Mouse (Mus musculus) CH12.LX (cell line): Measurements from ENCODE around the gene Mocs1. TPM values are rescaled to one million over a fixed set of nuclear protein-coding genes. Genes with fewer than 3 reads are reported as not detected.
A peak's percentile ranks its signal among the peaks of the same experiment; 100 is the strongest.

Experiments used
- DNase-seq: peaks from one replicate; pipeline ENCODE4 v3.0.0-alpha.2; 2013; ENCODE audit errors: extremely low read depth
- H3K27ac ChIP-seq: 2 replicates; pipeline ENCODE4 v1.5.1; 2012; ENCODE audit warnings: low read depth, mild to moderate bottlenecking, control low read depth, moderate library complexity; ENCODE audit not compliant: insufficient read depth
- H3K27me3 ChIP-seq: replicated peaks from 2 replicates; pipeline ENCODE3; 2012; ENCODE audit warnings: inconsistent platforms
- H3K36me3 ChIP-seq, 2 experiments: replicated peaks in 1 of 2; 2 replicates each; pipeline versions ENCODE3 to v1.6.1; 2012; ENCODE audit warnings: inconsistent platforms in 1 of 2, low read length in 1 of 2, mild to moderate bottlenecking in 1 of 2, mixed read lengths in 1 of 2, moderate library complexity in 1 of 2; ENCODE audit not compliant: control insufficient read depth in 1 of 2, insufficient read depth in 1 of 2
- H3K4me1 ChIP-seq, 2 experiments: 2 replicates each; pipeline ENCODE4 v1.6.1; 2012; ENCODE audit warnings: inconsistent platforms in 1 of 2, moderate library complexity in 1 of 2; ENCODE audit not compliant: insufficient read depth in 2 of 2, control insufficient read depth in 1 of 2
- H3K4me2 ChIP-seq: 2 replicates; pipeline ENCODE4 v1.6.1; 2012; ENCODE audit warnings: low read depth, mild to moderate bottlenecking, control low read depth; ENCODE audit not compliant: poor library complexity, insufficient read depth, severe bottlenecking
- H3K4me3 ChIP-seq, 3 experiments: fragments of 150-350 bp in 1 of 3; sonication (generic) in 1 of 3; replicated peaks in 1 of 3; 2 replicates each; pipeline versions ENCODE3 to v1.5.1; 2011 to 2012; ENCODE audit warnings: low read depth in 2 of 3, low read length in 2 of 3, mild to moderate bottlenecking in 2 of 3, moderate library complexity in 2 of 3, control low read depth in 1 of 3, improper control_type of control experiment in 1 of 3, inconsistent platforms in 1 of 3, mixed read lengths in 1 of 3; ENCODE audit not compliant: poor library complexity in 1 of 3
- H3K79me2 ChIP-seq: replicated peaks from 2 replicates; pipeline ENCODE4 v1.6.1; 2012; ENCODE audit warnings: mild to moderate bottlenecking, moderate library complexity; ENCODE audit not compliant: control insufficient read depth, poor library complexity, insufficient read depth, severe bottlenecking; ENCODE audit errors: extremely low read depth
- H3K9ac ChIP-seq: 2 replicates; pipeline ENCODE4 v1.6.1; 2012; ENCODE audit warnings: low read depth, mild to moderate bottlenecking, control low read depth, moderate library complexity; ENCODE audit not compliant: insufficient read depth
- H3K9me3 ChIP-seq: replicated peaks from 2 replicates; pipeline ENCODE3; 2012; ENCODE audit warnings: low read length, inconsistent platforms, mixed read lengths
- BHLHE40 ChIP-seq: IDR thresholded peaks from 2 replicates; pipeline ENCODE4 v1.6.1; 2011; ENCODE audit warnings: mild to moderate bottlenecking, low read depth, low read length, improper control_type of control experiment
- CHD2 ChIP-seq: IDR thresholded peaks from 2 replicates; pipeline ENCODE4 v1.6.1; 2011; ENCODE audit warnings: low read length, improper control_type of control experiment
- CTCF ChIP-seq, 2 experiments: IDR thresholded peaks in 1 of 2; conservative IDR thresholded peaks in 1 of 2; 2 replicates each; pipeline ENCODE4 v1.5.1; 2011 to 2012; ENCODE audit warnings: low read depth in 2 of 2, low read length in 2 of 2, improper control_type of control experiment in 1 of 2, inconsistent platforms in 1 of 2, mild to moderate bottlenecking in 1 of 2, moderate library complexity in 1 of 2
- ELF1 ChIP-seq: IDR thresholded peaks from 2 replicates; pipeline ENCODE4 v1.6.1; 2014; ENCODE audit warnings: low read depth, mild to moderate bottlenecking, inconsistent platforms, low read length, improper control_type of control experiment
- EP300 ChIP-seq: IDR thresholded peaks from 2 replicates; pipeline ENCODE4 v1.6.1; 2011; ENCODE audit warnings: low read length, improper control_type of control experiment
- JUN ChIP-seq: IDR thresholded peaks from 2 replicates; pipeline ENCODE4 v1.6.1; 2011; ENCODE audit warnings: low read depth, mild to moderate bottlenecking, low read length, improper control_type of control experiment, moderate library complexity; ENCODE audit not compliant: insufficient read depth
- MAFK ChIP-seq: IDR thresholded peaks from 2 replicates; pipeline ENCODE4 v1.6.1; 2011; ENCODE audit warnings: low read length, improper control_type of control experiment; ENCODE audit not compliant: insufficient replicate concordance
- MAX ChIP-seq: IDR thresholded peaks from 2 replicates; pipeline ENCODE4 v1.6.1; 2011; ENCODE audit warnings: low read length, improper control_type of control experiment
- MEF2A ChIP-seq: IDR thresholded peaks from 2 replicates; pipeline ENCODE4 v1.6.1; 2014; ENCODE audit warnings: low read depth, mild to moderate bottlenecking, inconsistent platforms, low read length, improper control_type of control experiment, borderline replicate concordance
- MXI1 ChIP-seq: IDR thresholded peaks from 2 replicates; pipeline ENCODE4 v1.6.1; 2011; ENCODE audit warnings: mild to moderate bottlenecking, low read depth, low read length, improper control_type of control experiment
- NELFE ChIP-seq: IDR thresholded peaks from 2 replicates; pipeline ENCODE4 v1.6.1; 2011; ENCODE audit warnings: low read depth, low read length, improper control_type of control experiment
- PAX5 ChIP-seq: IDR thresholded peaks from 2 replicates; pipeline ENCODE4 v1.6.1; 2012; ENCODE audit warnings: low read length, inconsistent platforms, mixed read lengths
- POLR2A ChIP-seq: IDR thresholded peaks from 2 replicates; pipeline ENCODE4 v1.6.1; 2011; ENCODE audit warnings: low read depth, mild to moderate bottlenecking, improper control_type of control experiment, low read length
- POLR2AphosphoS2 ChIP-seq: IDR thresholded peaks from 2 replicates; pipeline ENCODE4 v1.6.1; 2011; ENCODE audit warnings: low read depth, low read length, improper control_type of control experiment
- RAD21 ChIP-seq: IDR thresholded peaks from 2 replicates; pipeline ENCODE4 v1.6.1; 2011; ENCODE audit warnings: low read depth, mild to moderate bottlenecking, low read length, improper control_type of control experiment, moderate library complexity
- RCOR1 ChIP-seq: conservative IDR thresholded peaks from 2 replicates; pipeline ENCODE4 v1.6.1; 2012; ENCODE audit warnings: low read depth, mild to moderate bottlenecking, inconsistent platforms, low read length, improper control_type of control experiment
- SMC3 ChIP-seq: IDR thresholded peaks from 2 replicates; pipeline ENCODE4 v1.6.1; 2011; ENCODE audit warnings: low read depth, low read length, improper control_type of control experiment
- TCF12 ChIP-seq: IDR thresholded peaks from 2 replicates; pipeline ENCODE4 v1.6.1; 2014; ENCODE audit warnings: low read depth, mild to moderate bottlenecking, inconsistent platforms, low read length, improper control_type of control experiment
- USF1 ChIP-seq: IDR thresholded peaks from 2 replicates; pipeline ENCODE4 v1.6.1; 2014; ENCODE audit warnings: low read depth, mild to moderate bottlenecking, inconsistent platforms, low read length, improper control_type of control experiment
- ZC3H11A ChIP-seq: IDR thresholded peaks from 2 replicates; pipeline ENCODE4 v1.6.1; 2012; ENCODE audit warnings: low read depth, mild to moderate bottlenecking, inconsistent platforms, low read length, improper control_type of control experiment
- ZKSCAN1 ChIP-seq: IDR thresholded peaks from 2 replicates; pipeline ENCODE4 v1.6.1; 2012; ENCODE audit warnings: low read depth, inconsistent platforms, low read length, improper control_type of control experiment, borderline replicate concordance
- ZNF384 ChIP-seq: IDR thresholded peaks from 2 replicates; pipeline ENCODE4 v1.6.1; 2012; ENCODE audit warnings: low read depth, low read length, improper control_type of control experiment, inconsistent platforms
- dilution Hi-C: fragments of 300-500 bp; cut with MboI; formaldehyde crosslinking; loops from 2 replicates; pipeline ENCODE4 v1.14.3; 2020; ENCODE audit warnings: low sequenced_read_pairs; ENCODE audit not compliant: extremely low pct_unique_long_range_greater_than_20kb, extremely low pct_ligation_motif_present
- in situ Hi-C: fragments of 300-500 bp; cut with MboI; formaldehyde crosslinking; loops from 3 replicates; pipeline ENCODE4 v1.14.3; 2019; ENCODE audit warnings: low sequenced_read_pairs, low pct_ligation_motif_present, low pct_unique_long_range_greater_than_20kb, mixed read lengths
- polyA plus RNA-seq: library from polyadenylated mRNA; unstranded; fragments of >175 nt; gene quantifications from 2 replicates; pipeline ENCODE4 v1.2.1, GENCODE M21; 2012; ENCODE audit warnings: low read depth; ENCODE audit not compliant: insufficient read length
- total RNA-seq, 2 experiments: library from RNA; depleted of rRNA; stranded (reverse); fragments of 300-350 nt in 1 of 2; fragments of >200 nt in 1 of 2; gene quantifications; 2 replicates each; pipeline ENCODE4 v1.2.3; 2012 to 2014

The Mocs1 gene
- total and polyA plus RNA-seq, 3 experiments, result 3.7 to 8.8 (median 7.3) TPM

GRCm38 (mm10) chr17:49394836-49395235, 33.3 kb upstream of the Mocs1 start:
- dilution Hi-C loops, result no loop called here
- no peak overlapping the region for H3K9ac ChIP-seq
- H3K4me1 ChIP-seq, result no peaks in the 10 kb centered on the region
- no peak for DNase-seq
- no peaks in the 10 kb centered on the region for H3K9me3 ChIP-seq
- no peak overlapping the region for H3K27ac ChIP-seq
- no peak for TF ChIP-seq RCOR1
- no peak for TF ChIP-seq JUN
- no peak for TF ChIP-seq POLR2A
- TF ChIP-seq RAD21, result peak; percentile 39
- no peak for TF ChIP-seq PAX5
- TF ChIP-seq CTCF (conservative IDR thresholded peaks at IDR 0.05 in 1 of 2, IDR thresholded peaks at IDR 0.05 in 1 of 2; ENCODE audit: low read depth in 2 of 2, low read length in 2 of 2), result peak in 1 of 2 experiments; percentile 54; a peak in 2 of 4 replicates
- no peak for TF ChIP-seq ZKSCAN1
- TF ChIP-seq CHD2, result no peak
- no peak for TF ChIP-seq MAX
- no peak for TF ChIP-seq EP300
- no peak for TF ChIP-seq POLR2AphosphoS2
- no peak for TF ChIP-seq MEF2A
- TF ChIP-seq SMC3, result peak; percentile 27
- TF ChIP-seq, all 38 proteins: peak for 3
- in situ Hi-C loops, result no loop called here
- no peaks in the 10 kb centered on the region for H3K36me3 ChIP-seq
- no peaks in the 10 kb centered on the region for H3K79me2 ChIP-seq
- no peak overlapping the region for H3K4me2 ChIP-seq
- no peak overlapping the region for H3K4me3 ChIP-seq
- H3K27me3 ChIP-seq, result peaks cover 1% of the 10 kb centered on the region

DNA sequence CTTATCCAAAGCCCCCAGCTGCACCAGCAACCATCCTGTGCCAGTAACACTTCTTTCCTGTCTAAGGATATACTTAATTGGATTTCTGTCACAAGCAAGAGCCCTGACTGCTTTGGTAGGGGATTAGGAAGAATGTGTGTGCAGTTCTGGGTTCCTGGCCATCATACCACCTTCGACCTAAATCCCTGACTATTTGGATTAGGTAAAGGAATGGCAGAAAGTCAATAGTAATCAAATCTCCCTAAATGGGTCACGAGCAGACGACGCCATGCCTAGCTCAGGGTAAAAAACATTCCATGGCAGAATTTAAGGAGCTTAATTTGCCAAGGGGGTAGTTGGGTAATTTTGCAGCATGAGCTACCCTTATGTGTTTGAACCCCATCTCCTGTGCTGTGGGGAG, 28.6 kb upstream of the Mocs1 start:
- no peak for TF ChIP-seq ELF1
- TF ChIP-seq USF1, result no peak
- no peak for TF ChIP-seq BHLHE40
- TF ChIP-seq MEF2A, result no peak
- TF ChIP-seq POLR2AphosphoS2, result no peak
- TF ChIP-seq TCF12, result no peak
- no peak for TF ChIP-seq NELFE
- no peak for TF ChIP-seq MAFK
- no peak for TF ChIP-seq CHD2
- TF ChIP-seq RCOR1, result no peak
- no peak for TF ChIP-seq JUN
- TF ChIP-seq ZC3H11A, result no peak
- no peak for TF ChIP-seq CTCF (conservative IDR thresholded peaks at IDR 0.05 in 1 of 2, IDR thresholded peaks at IDR 0.05 in 1 of 2; ENCODE audit: low read depth in 2 of 2, low read length in 2 of 2)
- no peak for TF ChIP-seq EP300
- no peak for TF ChIP-seq PAX5
- no peak for TF ChIP-seq SMC3
- no peak for TF ChIP-seq MXI1
- TF ChIP-seq ZNF384, result no peak
- no peak overlapping the region for H3K4me2 ChIP-seq
- DNase-seq, result no peak
- H3K4me1 ChIP-seq, result no peaks in the 10 kb centered on the region
- H3K4me3 ChIP-seq, result no peak overlapping the region
- H3K36me3 ChIP-seq, result no peaks in the 10 kb centered on the region
- dilution Hi-C loops, result no loop called here
- no peak overlapping the region for H3K27ac ChIP-seq
- H3K79me2 ChIP-seq, result no peaks in the 10 kb centered on the region
- in situ Hi-C loops, result loop anchor here (25.0 kb wide), 1 partner anchor 937 kb away; the partner anchor contains the start of genes Tspo2 and Unc5cl
- H3K27me3 ChIP-seq, result peaks cover 1% of the 10 kb centered on the region
- no peaks in the 10 kb centered on the region for H3K9me3 ChIP-seq
- no peak overlapping the region for H3K9ac ChIP-seq
